Mouse (Mus musculus): ENCODE measurements at regions not wholly inside any gene's neighbourhood (a gene's known extent, or its start where the extent isn't known, plus 50 kb on each side); places are given as distances from the start of the nearest gene placed in this dataset.

- no peak for TF ChIP-seq CTCF (IDR thresholded peaks at IDR 0.05; ENCODE audit: extremely low read depth, insufficient read depth, insufficient read length, insufficient replicate concordance)
- no peak for TF ChIP-seq POLR2A (IDR thresholded peaks at IDR 0.05; ENCODE audit: low read depth, low read length)
Observed at GRCm38 (mm10) chr11:112607359-112607758, 174.7 kb upstream of the Sox9 start.

All from spleen, adult 2 months (tissue).